Mouse (Mus musculus) NIH3T3 (cell line): ENCODE measurements at regions not wholly inside any gene's neighbourhood (a gene's known extent, or its start where the extent isn't known, plus 50 kb on each side); places are given as distances from the start of the nearest gene placed in this dataset.

Experiments
- DNase-seq: peaks from one replicate; pipeline ENCODE4 v3.0.0-alpha.2; 2012; ENCODE audit warnings: low read depth

DNA sequence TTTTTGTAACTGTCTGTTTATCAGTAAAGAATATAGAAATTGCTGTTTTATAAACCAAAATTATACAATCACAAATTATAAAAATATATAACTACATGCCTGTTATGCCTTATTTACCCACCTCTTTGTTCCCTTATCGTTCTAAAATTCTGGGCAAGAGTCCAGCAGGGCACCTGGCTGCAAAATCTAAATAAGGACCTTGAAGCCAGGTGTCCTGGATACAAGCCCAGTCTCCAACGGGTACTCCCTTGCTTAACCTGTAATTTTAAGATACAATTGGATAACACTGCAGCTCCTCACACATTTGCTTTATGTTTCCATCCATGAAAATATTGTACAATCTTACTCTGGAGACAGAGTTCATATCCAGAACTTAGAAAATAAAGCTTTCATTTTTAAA, 635.8 kb downstream of the Ube2dnl2 start:
- DNase-seq: no peak

DNA sequence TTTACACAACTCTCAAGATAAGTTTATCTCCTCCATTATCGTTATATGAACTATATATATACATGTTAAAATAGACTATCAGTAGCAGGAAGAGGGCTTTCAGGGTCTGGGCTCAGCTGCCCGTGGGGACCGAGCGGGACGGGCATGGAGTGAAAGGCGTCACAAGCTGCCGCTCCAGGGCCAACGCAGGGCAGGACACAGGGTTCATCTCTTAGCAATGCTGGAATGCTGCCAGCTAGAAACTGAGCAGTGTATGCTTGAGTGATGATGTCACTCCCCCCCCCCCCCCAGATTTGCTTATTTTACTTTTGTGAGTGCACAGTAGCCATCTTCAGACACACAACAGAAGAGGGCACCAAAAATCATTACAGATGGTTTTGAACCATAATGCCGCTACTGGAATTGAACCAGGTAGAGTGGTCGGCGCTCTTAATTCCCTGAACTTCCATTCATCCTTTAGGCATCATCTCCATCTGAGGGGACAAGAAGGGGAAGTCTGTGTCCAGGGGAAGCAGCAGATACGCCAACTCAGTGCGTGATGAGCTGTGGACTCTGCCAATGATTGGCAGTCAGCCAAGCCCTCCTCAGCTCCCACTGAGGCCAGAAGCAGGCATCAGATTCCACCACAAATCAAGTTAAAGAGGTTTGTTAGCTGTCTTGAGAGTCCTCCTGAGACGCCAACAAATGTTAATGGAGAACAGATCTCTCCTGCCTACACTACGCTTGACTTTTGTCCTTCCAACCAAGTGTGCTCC, 678.9 kb downstream of the Ube2dnl2 start:
- DNase-seq: peak; percentile 1
